Mouse (Mus musculus) bone marrow, adult 2 months (tissue): ENCODE data around the gene Naif1.

Experiments
- CTCF ChIP-seq: fragments of 200-500 bp; IDR thresholded peaks from 2 replicates; pipeline ENCODE4 v1.5.1; 2011; ENCODE audit warnings: low read length, control low read depth; ENCODE audit not compliant: control insufficient read depth, insufficient read depth
- POLR2A ChIP-seq: fragments of 200-500 bp; IDR thresholded peaks from 2 replicates; pipeline ENCODE4 v1.6.1; 2011; ENCODE audit warnings: low read depth, mild to moderate bottlenecking, control low read depth, low read length, borderline replicate concordance; ENCODE audit not compliant: control insufficient read depth

DNA sequence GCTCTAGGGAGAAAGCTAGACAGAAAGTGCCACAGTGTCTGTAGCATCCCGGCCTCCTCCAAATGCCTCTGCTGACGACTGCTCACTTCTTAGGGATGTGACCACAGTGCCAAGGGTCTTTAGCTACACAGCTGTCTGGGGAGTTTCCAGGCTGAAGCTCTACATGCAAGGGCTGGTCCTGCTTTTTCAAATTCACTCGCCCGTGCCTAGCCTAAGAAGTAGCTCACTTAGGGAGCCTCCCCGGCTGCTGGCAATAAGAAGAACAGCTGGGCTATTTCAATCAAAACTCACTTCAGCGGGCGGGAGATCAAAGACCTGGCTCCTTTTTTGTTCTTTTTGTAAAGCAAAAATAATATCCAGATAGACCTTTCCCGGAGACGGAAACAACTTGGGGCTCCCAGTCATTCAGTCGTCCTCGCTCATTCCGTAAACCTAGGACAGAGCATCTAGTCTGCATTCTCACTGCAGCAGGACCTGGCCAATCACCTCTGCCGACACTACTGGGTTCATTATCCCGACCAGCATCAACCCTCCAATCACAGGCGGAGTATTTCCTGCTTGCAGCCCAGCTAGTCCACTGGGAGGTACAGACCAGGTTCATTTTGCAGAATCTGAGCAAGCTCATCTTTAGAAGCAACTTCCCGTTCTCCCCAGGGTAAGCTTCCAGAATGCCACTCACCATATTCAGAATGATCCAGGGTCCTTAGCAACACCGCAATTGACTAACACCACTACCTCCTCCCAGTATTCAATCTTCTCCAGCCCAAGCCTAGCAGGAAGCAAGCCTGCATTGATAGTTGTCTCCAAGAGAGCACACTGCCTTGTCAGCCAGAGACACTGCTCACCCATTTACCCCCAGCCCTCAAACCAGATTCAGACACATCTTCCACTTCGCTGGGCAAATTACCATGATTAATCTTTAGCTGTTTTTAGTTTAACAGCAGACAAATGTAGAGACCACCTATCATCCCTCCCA is 19.3 kb upstream of the Naif1 start:
- TF ChIP-seq CTCF (no peak), POLR2A (no peak)
